Mouse (Mus musculus) hindbrain, embryonic 16.5 days (tissue): ENCODE data around the gene Doc2g. TPM values are rescaled to one million over a fixed set of nuclear protein-coding genes. Genes with fewer than 3 reads are reported as not detected.
A peak's percentile ranks its signal among the peaks of the same experiment; 100 is the strongest.

ENCODE experiments used
- ATAC-seq: fragments of 200-750 bp; cut with Nextera tagmentation; 2 replicates; pipeline ENCODE4 v1.8.0; 2017; ENCODE audit warnings: moderate TSS enrichment, moderate library complexity
- H3K27ac ChIP-seq: fragments of 300-500 bp; sonication (generic); 2 replicates; pipeline ENCODE4 v1.5.1; 2014; ENCODE audit warnings: low read depth, mild to moderate bottlenecking, control low read depth, low read length, moderate library complexity
- H3K27me3 ChIP-seq: fragments of 300-500 bp; sonication (generic); replicated peaks from 2 replicates; pipeline ENCODE4 v1.6.1; 2014; ENCODE audit warnings: low read length; ENCODE audit not compliant: control insufficient read depth, insufficient read depth
- H3K36me3 ChIP-seq: fragments of 300-500 bp; sonication (generic); 2 replicates; pipeline ENCODE4 v1.6.1; 2014; ENCODE audit warnings: mild to moderate bottlenecking, low read length, moderate library complexity, mixed read lengths; ENCODE audit not compliant: control insufficient read depth, insufficient read depth
- H3K4me1 ChIP-seq: fragments of 300-500 bp; sonication (generic); 2 replicates; pipeline ENCODE4 v1.6.1; 2014; ENCODE audit warnings: low read depth, low read length; ENCODE audit not compliant: control insufficient read depth, insufficient read depth
- H3K4me2 ChIP-seq: fragments of 300-500 bp; sonication (generic); 2 replicates; pipeline ENCODE4 v1.6.1; 2014; ENCODE audit warnings: mild to moderate bottlenecking, low read length, control low read depth, moderate library complexity
- H3K4me3 ChIP-seq: fragments of 300-500 bp; sonication (generic); 2 replicates; pipeline ENCODE4 v1.5.1; 2014; ENCODE audit warnings: mild to moderate bottlenecking, low read length, control low read depth, moderate library complexity
- H3K9ac ChIP-seq: fragments of 300-500 bp; sonication (generic); 2 replicates; pipeline ENCODE4 v1.6.1; 2014; ENCODE audit warnings: low read depth, mild to moderate bottlenecking, control low read depth, low read length, moderate library complexity
- H3K9me3 ChIP-seq: fragments of 300-500 bp; sonication (generic); 2 replicates; pipeline ENCODE4 v1.6.1; 2014; ENCODE audit warnings: mild to moderate bottlenecking, low read length, moderate library complexity; ENCODE audit not compliant: control insufficient read depth
- WGBS: fragments of 180-500 bp; shearing (Covaris S2); extraction: QIAGEN DNeasy Blood & Tissue Kit; methylation state at CpG from one replicate; pipeline ENCODE4 v1.1.7; 2014; 5-methylcytosine and 5-hydroxymethylcytosine counted together
- polyA plus RNA-seq: library from polyadenylated mRNA; unstranded; fragments of >200 nt; fragmentation: Nextera tagmentation; extraction: Ambion mirVana; gene quantifications from 2 replicates; pipeline ENCODE4 v1.2.1, GENCODE M21; 2015

Doc2g gene
- polyA plus RNA-seq, 1 experiment from 2014 or later: 4.9 TPM

DNA sequence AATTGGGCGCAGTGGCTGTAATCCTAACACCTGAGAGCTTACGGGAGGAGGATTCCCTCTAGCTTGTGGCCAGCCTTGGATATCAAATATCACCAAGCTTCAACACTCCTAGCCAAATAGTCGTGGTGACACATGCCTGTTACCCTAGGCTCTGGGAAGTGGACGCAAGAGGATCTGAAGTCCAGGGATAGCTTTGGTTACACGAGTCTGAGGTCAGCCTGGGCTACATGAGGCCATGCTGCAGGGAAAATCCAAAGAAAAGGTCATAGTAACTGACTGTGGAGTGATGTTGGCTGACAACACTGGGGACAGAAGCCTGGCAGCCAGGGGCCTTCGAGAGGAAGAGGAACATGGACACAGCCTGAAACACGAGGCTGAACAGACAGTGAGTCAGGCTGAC is 7.0 kb upstream of the Doc2g start:
- Histone ChIP-seq H3K9me3 (no peaks in the 10 kb centered on the region), H3K4me3 (no peak overlapping the region), H3K27ac (no peak overlapping the region), H3K27me3 (no peaks in the 10 kb centered on the region), H3K36me3 (no peaks in the 10 kb centered on the region), H3K4me1 (peaks cover 3% of the 10 kb centered on the region), H3K4me2 (no peak overlapping the region), H3K9ac (no peak overlapping the region)
- ATAC-seq: no peak
- WGBS: 71% methylated on average over 7 of the region's 7 CpGs

DNA sequence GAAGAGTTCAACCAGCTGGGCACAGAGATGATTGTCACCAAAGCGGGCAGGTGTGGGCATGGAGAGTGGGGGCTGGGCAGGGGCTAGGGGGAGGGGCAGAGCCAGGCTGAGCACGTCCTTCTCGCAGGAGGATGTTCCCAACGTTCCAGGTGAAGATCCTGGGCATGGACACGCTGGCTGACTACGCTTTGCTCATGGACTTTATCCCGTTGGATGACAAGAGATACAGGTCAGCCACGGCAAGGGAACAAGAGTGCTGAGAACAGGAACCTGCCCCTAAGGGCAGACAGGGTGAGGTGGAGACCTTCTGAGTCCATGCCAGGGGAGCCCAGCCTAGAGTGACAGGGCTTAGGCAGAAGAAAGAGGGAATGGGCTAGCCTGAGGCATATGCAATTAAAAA is 6.4 kb upstream of the Doc2g start:
- H3K36me3 ChIP-seq: no peaks in the 10 kb centered on the region
- WGBS: 85% methylated on average over 8 of the region's 8 CpGs
- peaks cover 9% of the 10 kb centered on the region for H3K4me1 ChIP-seq
- no peak overlapping the region for H3K4me3 ChIP-seq
- no peaks in the 10 kb centered on the region for H3K9me3 ChIP-seq
- no peak overlapping the region for H3K27ac ChIP-seq
- no peak for ATAC-seq
- H3K4me2 ChIP-seq: no peak overlapping the region
- no peak overlapping the region for H3K9ac ChIP-seq
- H3K27me3 ChIP-seq: no peaks in the 10 kb centered on the region

DNA sequence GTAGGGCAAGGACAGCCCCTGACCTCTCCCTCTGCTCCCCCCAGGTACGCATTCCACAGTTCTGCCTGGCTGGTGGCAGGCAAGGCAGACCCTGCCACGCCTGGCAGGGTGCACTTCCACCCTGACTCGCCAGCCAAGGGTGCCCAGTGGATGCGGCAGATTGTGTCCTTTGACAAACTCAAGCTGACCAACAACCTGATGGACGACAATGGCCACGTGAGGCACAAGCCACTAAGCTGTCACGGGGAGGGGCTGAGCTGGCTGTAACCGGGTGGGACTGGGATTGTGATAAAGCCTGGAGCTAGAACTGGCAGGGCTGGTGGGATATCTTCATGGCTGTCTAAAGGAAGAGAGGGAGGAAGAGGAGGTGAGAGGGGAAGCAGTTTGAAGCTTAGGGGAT is 5.9 kb upstream of the Doc2g start:
- no peak overlapping the region for H3K27ac ChIP-seq
- H3K9ac ChIP-seq: no peak overlapping the region
- no peak overlapping the region for H3K4me2 ChIP-seq
- no peak overlapping the region for H3K4me3 ChIP-seq
- H3K9me3 ChIP-seq: no peaks in the 10 kb centered on the region
- H3K27me3 ChIP-seq: no peaks in the 10 kb centered on the region
- 64% methylated on average over 8 of the region's 8 CpGs for WGBS
- peaks cover 9% of the 10 kb centered on the region for H3K4me1 ChIP-seq
- no peak for ATAC-seq
- no peaks in the 10 kb centered on the region for H3K36me3 ChIP-seq

DNA sequence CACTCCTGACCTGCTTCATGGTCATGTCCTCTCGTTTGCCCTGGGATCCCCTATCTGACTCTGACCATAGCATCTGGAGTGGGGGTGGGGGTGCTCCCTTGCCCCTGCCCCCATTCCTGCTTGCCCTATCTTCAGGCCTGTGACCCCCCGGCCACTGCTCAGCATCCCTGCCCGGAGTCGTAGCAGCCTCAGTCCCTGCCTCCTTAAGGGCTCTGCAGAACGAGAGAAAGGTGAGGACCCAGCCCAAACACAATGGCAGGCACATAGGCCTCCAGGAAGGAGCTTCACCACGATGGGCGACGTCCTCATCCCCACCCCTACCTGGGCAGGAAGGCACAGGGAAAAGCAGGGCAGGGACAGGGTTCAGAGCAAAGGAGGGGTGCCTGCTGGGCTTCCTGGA is 4.8 kb upstream of the Doc2g start:
- H3K4me1 ChIP-seq: peaks cover 9% of the 10 kb centered on the region
- no peak overlapping the region for H3K4me3 ChIP-seq
- WGBS: 79% methylated on average over 8 of the region's 8 CpGs
- ATAC-seq: no peak
- H3K27me3 ChIP-seq: no peaks in the 10 kb centered on the region
- no peaks in the 10 kb centered on the region for H3K36me3 ChIP-seq
- no peak overlapping the region for H3K9ac ChIP-seq
- no peak overlapping the region for H3K27ac ChIP-seq
- no peaks in the 10 kb centered on the region for H3K9me3 ChIP-seq
- H3K4me2 ChIP-seq: no peak overlapping the region

DNA sequence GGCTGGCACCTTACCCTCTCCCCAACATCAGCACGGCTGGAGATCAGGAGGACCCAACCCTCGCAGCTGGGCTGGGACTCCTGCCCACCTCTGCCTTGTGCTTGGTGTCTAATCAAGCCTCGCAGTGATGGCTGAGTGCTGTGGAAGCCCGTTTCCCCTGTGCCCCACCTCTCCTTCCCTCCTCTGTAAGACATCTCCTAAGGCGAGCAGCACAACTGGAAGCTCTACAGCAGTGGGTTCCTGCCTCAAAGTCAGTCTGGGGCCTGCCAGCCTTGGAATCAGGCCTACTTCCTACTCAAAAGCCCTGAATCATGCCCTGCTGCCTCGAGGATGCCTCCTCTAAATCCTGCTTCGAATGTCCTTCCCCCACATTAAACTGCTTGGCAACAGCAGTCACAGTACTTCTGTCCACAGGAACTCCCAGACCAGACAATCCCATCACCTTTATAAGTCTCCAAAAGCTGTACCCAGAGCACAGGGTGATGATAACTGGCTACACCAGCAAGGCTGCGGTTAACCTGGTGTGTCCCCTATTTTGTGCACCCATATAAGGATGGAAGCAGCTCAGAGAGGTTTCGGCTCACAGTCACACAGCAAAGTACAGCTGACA is 3.9 kb upstream of the Doc2g start:
- Histone ChIP-seq H3K4me1 (peaks cover 9% of the 10 kb centered on the region), H3K27me3 (no peaks in the 10 kb centered on the region), H3K9me3 (no peaks in the 10 kb centered on the region), H3K9ac (no peak overlapping the region), H3K4me2 (no peak overlapping the region), H3K36me3 (no peaks in the 10 kb centered on the region), H3K4me3 (no peak overlapping the region), H3K27ac (no peak overlapping the region)
- ATAC-seq: no peak
- WGBS: 85% methylated on average over 9 of the region's 9 CpGs

DNA sequence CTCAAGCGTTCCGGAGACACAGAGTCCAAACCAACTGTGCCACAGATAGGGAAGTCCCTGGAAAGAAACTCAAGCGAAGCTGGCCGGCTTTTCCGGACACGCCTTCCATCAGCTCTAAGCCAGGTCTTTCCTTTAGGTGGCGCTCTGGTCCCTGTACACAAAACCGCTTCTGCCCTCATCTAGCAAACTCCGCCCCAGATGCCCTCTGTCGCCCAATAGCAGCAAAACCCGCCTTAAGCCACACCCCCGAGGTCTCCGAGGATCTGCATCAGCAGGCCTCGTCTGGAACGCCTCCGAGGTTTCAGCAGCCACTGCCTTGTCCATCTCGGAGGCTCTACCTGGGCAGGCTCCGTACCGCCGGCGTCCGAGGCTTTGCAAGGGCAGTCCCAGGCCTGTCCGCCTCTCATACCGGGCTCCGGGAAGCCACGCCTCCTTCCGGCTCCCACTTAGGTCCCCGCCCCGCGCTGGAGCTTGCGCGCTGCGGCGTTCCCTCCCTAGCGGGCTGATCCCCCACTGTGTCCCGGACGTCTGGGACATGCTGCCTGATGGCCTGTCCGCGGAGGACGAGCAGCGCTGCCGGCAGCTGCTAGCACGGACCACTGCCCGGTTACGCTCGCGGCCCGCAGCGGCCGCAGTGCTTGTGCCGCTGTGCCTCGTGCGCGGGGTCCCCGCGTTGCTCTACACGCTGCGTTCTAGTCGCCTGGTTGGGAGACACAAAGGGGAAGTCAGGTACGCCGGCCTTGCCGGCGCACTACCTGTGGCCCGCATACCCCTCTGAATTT is 2.8 kb upstream of the Doc2g start, which contains the start of the genes Nudt8 and Gm49405:
Gene Nudt8 (plus strand): TSS at position 462 of the 782 bp plus-strand sequence.
Gene Gm49405 (plus strand): TSS at position 508 of the 782 bp plus-strand sequence.
- under 1% methylated on average over 64 of the region's 64 CpGs for WGBS
- Histone ChIP-seq H3K4me1 (peaks cover 9% of the 10 kb centered on the region), H3K9me3 (no peaks in the 10 kb centered on the region), H3K4me2 (peak within 1 kb of the TSS; percentile 77), H3K27me3 (no peaks in the 10 kb centered on the region), H3K27ac (peak within 1 kb of the TSS; percentile 91), H3K9ac (peak within 1 kb of the TSS; percentile 87), H3K4me3 (peak within 1 kb of the TSS; percentile 73), H3K36me3 (no peaks in the 10 kb centered on the region)
- peak; percentile 93 for ATAC-seq

DNA sequence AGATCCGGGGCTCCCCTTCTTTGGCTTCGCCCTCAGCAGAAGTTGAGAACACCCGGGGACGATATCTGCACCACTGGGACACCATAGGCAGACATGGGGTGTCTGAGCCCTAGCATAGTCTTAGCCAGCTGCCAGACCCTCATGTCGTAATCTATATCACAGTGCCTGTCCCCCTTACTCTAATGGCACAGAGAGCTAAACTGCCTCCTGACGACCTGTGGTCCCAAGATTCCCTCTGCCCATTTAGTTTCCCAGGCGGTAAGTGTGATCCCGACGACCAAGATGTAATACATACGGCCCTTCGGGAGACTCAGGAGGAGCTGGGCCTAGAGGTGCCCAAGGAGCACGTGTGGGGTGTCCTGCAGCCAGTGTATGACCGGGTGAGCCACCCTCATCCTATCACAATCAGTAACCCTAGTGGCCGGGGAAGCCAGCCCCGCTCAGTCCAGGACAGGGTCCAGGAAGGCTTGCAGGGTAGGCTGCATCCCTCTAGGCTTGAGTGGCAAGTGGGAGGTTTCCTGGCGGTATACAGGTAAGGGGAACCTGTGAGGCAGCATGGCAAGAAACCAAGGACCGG is 2.1 kb upstream of the Doc2g start:
- Histone ChIP-seq H3K27me3 (no peaks in the 10 kb centered on the region), H3K4me3 (peak overlapping the region; percentile 73), H3K4me2 (peak overlapping the region; percentile 77), H3K27ac (peak overlapping the region; percentile 91), H3K36me3 (peaks cover 3% of the 10 kb centered on the region; the same call in 1 of the 2 replicates), H3K9ac (peak overlapping the region; percentile 87), H3K9me3 (no peaks in the 10 kb centered on the region), H3K4me1 (peaks cover 9% of the 10 kb centered on the region)
- WGBS: 22% methylated on average over 17 of the region's 17 CpGs
- ATAC-seq: peak; percentile 6

DNA sequence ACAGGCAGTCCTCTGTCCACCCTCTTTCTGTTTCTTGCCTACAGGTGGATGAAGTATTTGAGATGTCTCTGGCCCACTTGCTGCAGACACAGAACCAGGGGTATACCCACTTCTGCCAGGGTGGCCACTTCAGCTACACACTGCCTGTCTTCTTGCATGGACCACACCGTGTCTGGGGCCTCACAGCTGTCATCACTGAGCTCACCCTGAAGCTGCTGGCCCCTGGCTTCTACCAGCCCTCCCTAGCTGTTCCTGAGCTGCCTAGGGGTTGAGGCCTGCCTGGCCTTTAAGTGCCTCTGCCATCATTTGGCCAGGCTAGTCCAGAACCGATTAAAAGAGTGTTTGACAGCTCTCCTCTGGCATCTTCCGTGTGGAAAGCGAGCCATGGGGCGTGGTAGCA is 1.4 kb upstream of the Doc2g start:
- Histone ChIP-seq H3K36me3 (peaks cover 6% of the 10 kb centered on the region; the same call in 1 of the 2 replicates), H3K4me1 (peaks cover 9% of the 10 kb centered on the region), H3K4me2 (no peak overlapping the region), H3K27me3 (no peaks in the 10 kb centered on the region), H3K9me3 (no peaks in the 10 kb centered on the region), H3K27ac (no peak overlapping the region; the same call in 1 of the 2 replicates), H3K4me3 (no peak overlapping the region), H3K9ac (no peak overlapping the region)
- 93% methylated on average over 5 of the region's 5 CpGs for WGBS
- no peak for ATAC-seq

DNA sequence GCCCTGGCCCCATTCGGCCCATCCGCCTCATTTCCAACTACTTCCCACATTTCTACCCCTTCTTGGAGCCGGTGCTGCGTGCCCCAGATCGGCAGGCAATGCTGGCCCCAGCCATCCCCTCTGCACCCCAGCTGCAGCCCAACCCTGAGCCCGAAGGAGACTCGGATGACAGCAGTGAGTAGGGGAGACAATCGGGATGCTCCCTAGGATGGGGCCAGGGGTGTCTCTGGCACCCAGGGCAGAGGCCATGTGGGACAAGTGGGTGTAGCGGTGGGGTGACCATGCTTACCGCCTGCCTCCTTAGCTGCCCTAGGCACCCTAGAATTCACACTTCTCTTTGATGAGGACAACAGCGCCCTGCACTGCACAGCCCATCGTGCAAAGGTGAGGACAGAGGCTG is 528 bp downstream of the Doc2g start:
- no peak overlapping the region for H3K4me2 ChIP-seq
- no peaks in the 10 kb centered on the region for H3K27me3 ChIP-seq
- no peaks in the 10 kb centered on the region for H3K9me3 ChIP-seq
- no peak overlapping the region for H3K4me3 ChIP-seq
- WGBS: 84% methylated on average over 12 of the region's 12 CpGs
- H3K27ac ChIP-seq: no peak overlapping the region
- no peak overlapping the region for H3K9ac ChIP-seq
- peaks cover 9% of the 10 kb centered on the region for H3K4me1 ChIP-seq
- H3K36me3 ChIP-seq: peaks cover 12% of the 10 kb centered on the region
- ATAC-seq: no peak
